Mouse (Mus musculus) midbrain, embryonic 11.5 days (tissue): ENCODE results near the gene Sftpd. TPM values are rescaled to one million over a fixed set of nuclear protein-coding genes. Genes with fewer than 3 reads are reported as not detected.

ENCODE experiments used
- ATAC-seq: fragments of 200-750 bp; cut with Nextera tagmentation; 2 replicates; pipeline ENCODE4 v1.8.0; 2017; ENCODE audit warnings: moderate TSS enrichment, moderate library complexity; ENCODE audit not compliant: low FRiP score
- DNase-seq: peaks from one replicate; pipeline ENCODE4 v3.0.0; 2015; ENCODE audit warnings: low spot score; ENCODE audit errors: missing footprints
- H3K27ac ChIP-seq: fragments of 300-500 bp; sonication (generic); 2 replicates; pipeline ENCODE4 v1.5.1; 2014; ENCODE audit warnings: low read depth, low read length
- H3K27me3 ChIP-seq: fragments of 300-500 bp; sonication (generic); 2 replicates; pipeline ENCODE4 v1.6.1; 2014; ENCODE audit warnings: mild to moderate bottlenecking, low read length, moderate library complexity, mixed read lengths; ENCODE audit not compliant: control insufficient read depth, insufficient read depth
- H3K36me3 ChIP-seq: fragments of 300-500 bp; sonication (generic); 2 replicates; pipeline ENCODE4 v1.6.1; 2014; ENCODE audit warnings: mild to moderate bottlenecking, low read length, moderate library complexity, mixed read lengths; ENCODE audit not compliant: control insufficient read depth, insufficient read depth
- H3K4me1 ChIP-seq: fragments of 300-500 bp; sonication (generic); 2 replicates; pipeline ENCODE4 v1.6.1; 2014; ENCODE audit warnings: low read length; ENCODE audit not compliant: control insufficient read depth, insufficient read depth
- H3K4me2 ChIP-seq: fragments of 300-500 bp; sonication (generic); 2 replicates; pipeline ENCODE4 v1.6.1; 2014; ENCODE audit warnings: mild to moderate bottlenecking, moderate library complexity
- H3K4me3 ChIP-seq: fragments of 300-500 bp; sonication (generic); 2 replicates; pipeline ENCODE4 v1.5.1; 2014; ENCODE audit warnings: low read depth, low read length
- H3K9ac ChIP-seq: fragments of 300-500 bp; sonication (generic); 2 replicates; pipeline ENCODE4 v1.6.1; 2014; ENCODE audit warnings: low read length
- H3K9me3 ChIP-seq: fragments of 300-500 bp; sonication (generic); 2 replicates; pipeline ENCODE4 v1.6.1; 2016; ENCODE audit warnings: low read length; ENCODE audit not compliant: control insufficient read depth
- WGBS: fragments of 180-500 bp; shearing (Covaris S2); extraction: QIAGEN DNeasy Blood & Tissue Kit; methylation state at CpG from one replicate; pipeline ENCODE4 v1.1.7; 2014; 5-methylcytosine and 5-hydroxymethylcytosine counted together
- polyA plus RNA-seq: library from polyadenylated mRNA; unstranded; fragments of >200 nt; fragmentation: Nextera tagmentation; extraction: Ambion mirVana; gene quantifications from 2 replicates; pipeline ENCODE4 v1.2.1, GENCODE M21; 2014

Sftpd gene
- not detected in 2 replicates for polyA plus RNA-seq

- 79% methylated on average over 4 of the region's 4 CpGs for WGBS
- no peak within 1 kb of the TSS for H3K27ac ChIP-seq
- no peaks in the 10 kb centered on the region for H3K36me3 ChIP-seq
- ATAC-seq = no peak
- H3K4me3 ChIP-seq = no peak within 1 kb of the TSS
- no peaks in the 10 kb centered on the region for H3K9me3 ChIP-seq
- no peaks in the 10 kb centered on the region for H3K4me1 ChIP-seq
- no peak within 1 kb of the TSS for H3K9ac ChIP-seq
- no peak within 1 kb of the TSS for H3K4me2 ChIP-seq
- H3K27me3 ChIP-seq = no peaks in the 10 kb centered on the region
- no peak for DNase-seq
Measured at GRCm38 (mm10) chr14:41185059-41185821, at the start of gene Sftpd. Sftpd (minus strand) TSS chr14:41185149.

- WGBS = 76% methylated on average over 6 of the region's 6 CpGs
- Histone ChIP-seq H3K4me3 (no peak overlapping the region), H3K4me1 (no peaks in the 10 kb centered on the region), H3K27me3 (no peaks in the 10 kb centered on the region), H3K9me3 (no peaks in the 10 kb centered on the region), H3K4me2 (no peak overlapping the region), H3K27ac (no peak overlapping the region), H3K36me3 (no peaks in the 10 kb centered on the region), H3K9ac (no peak overlapping the region)
- ATAC-seq = no peak
- no peak for DNase-seq
Measured at GRCm38 (mm10) chr14:41198037-41198730, 13.2 kb upstream of the Sftpd start.

- Histone ChIP-seq H3K4me3 (no peak overlapping the region), H3K27me3 (no peaks in the 10 kb centered on the region), H3K27ac (no peak overlapping the region), H3K4me2 (no peak overlapping the region), H3K36me3 (no peaks in the 10 kb centered on the region), H3K9me3 (no peaks in the 10 kb centered on the region), H3K9ac (no peak overlapping the region), H3K4me1 (no peaks in the 10 kb centered on the region)
- DNase-seq (no peak), ATAC-seq (no peak)
- 83% methylated on average over 2 of the region's 2 CpGs for WGBS
Measured at GRCm38 (mm10) chr14:41189496-41189895, 4.5 kb upstream of the Sftpd start.

GRCm38 (mm10) chr14:41174802-41175201, 10.1 kb downstream of the Sftpd start:
- WGBS = 61% methylated on average over 1 of the region's 1 CpGs
- ATAC-seq (no peak), DNase-seq (no peak)
- no peaks in the 10 kb centered on the region for H3K9me3 ChIP-seq
- H3K4me3 ChIP-seq = no peak overlapping the region
- H3K4me2 ChIP-seq = no peak overlapping the region
- H3K27ac ChIP-seq = no peak overlapping the region
- no peak overlapping the region for H3K9ac ChIP-seq
- H3K4me1 ChIP-seq = no peaks in the 10 kb centered on the region
- no peaks in the 10 kb centered on the region for H3K27me3 ChIP-seq
- no peaks in the 10 kb centered on the region for H3K36me3 ChIP-seq

GRCm38 (mm10) chr14:41170514-41170913, 14.4 kb downstream of the Sftpd start:
- Histone ChIP-seq H3K4me1 (no peaks in the 10 kb centered on the region), H3K36me3 (no peaks in the 10 kb centered on the region), H3K9ac (no peak overlapping the region), H3K9me3 (no peaks in the 10 kb centered on the region), H3K27me3 (no peaks in the 10 kb centered on the region), H3K4me3 (no peak overlapping the region), H3K27ac (no peak overlapping the region), H3K4me2 (no peak overlapping the region)
- DNase-seq (no peak), ATAC-seq (no peak)
- 89% methylated on average over 2 of the region's 2 CpGs for WGBS

- Histone ChIP-seq H3K27ac (no peak overlapping the region), H3K27me3 (no peaks in the 10 kb centered on the region), H3K9ac (no peak overlapping the region), H3K4me2 (no peak overlapping the region), H3K9me3 (no peaks in the 10 kb centered on the region), H3K36me3 (no peaks in the 10 kb centered on the region), H3K4me1 (no peaks in the 10 kb centered on the region), H3K4me3 (no peak overlapping the region)
- 100% methylated on average over 1 of the region's 1 CpGs for WGBS
- DNase-seq (no peak), ATAC-seq (no peak)
Measured at GRCm38 (mm10) chr14:41168567-41168966, 16.4 kb downstream of the Sftpd start.

GRCm38 (mm10) chr14:41167278-41167677, 17.7 kb downstream of the Sftpd start:
- Histone ChIP-seq H3K9me3 (no peaks in the 10 kb centered on the region), H3K4me2 (no peak overlapping the region), H3K9ac (no peak overlapping the region), H3K4me1 (no peaks in the 10 kb centered on the region), H3K4me3 (no peak overlapping the region), H3K36me3 (no peaks in the 10 kb centered on the region), H3K27ac (no peak overlapping the region), H3K27me3 (no peaks in the 10 kb centered on the region)
- DNase-seq = no peak
- WGBS = 73% methylated on average over 5 of the region's 5 CpGs
- no peak for ATAC-seq

GRCm38 (mm10) chr14:41162663-41163062, 22.3 kb downstream of the Sftpd start:
- Histone ChIP-seq H3K27ac (no peak overlapping the region), H3K9ac (no peak overlapping the region)
- 26% methylated on average over 2 of the region's 2 CpGs for WGBS

GRCm38 (mm10) chr14:41160743-41161142, 24.2 kb downstream of the Sftpd start:
- no peak for DNase-seq
- Histone ChIP-seq H3K4me3 (no peak overlapping the region), H3K36me3 (no peaks in the 10 kb centered on the region), H3K9ac (no peak overlapping the region), H3K4me2 (no peak overlapping the region), H3K27ac (no peak overlapping the region), H3K9me3 (no peaks in the 10 kb centered on the region), H3K27me3 (no peaks in the 10 kb centered on the region), H3K4me1 (no peaks in the 10 kb centered on the region)
- WGBS = 41% methylated on average over 1 of the region's 1 CpGs
- no peak for ATAC-seq

More at GRCm38 (mm10) chr14:41162663-41163062, 22.3 kb downstream of the Sftpd start:
- Histone ChIP-seq H3K27me3 (no peaks in the 10 kb centered on the region), H3K36me3 (no peaks in the 10 kb centered on the region), H3K9me3 (no peaks in the 10 kb centered on the region), H3K4me2 (no peak overlapping the region), H3K4me1 (no peaks in the 10 kb centered on the region), H3K4me3 (no peak overlapping the region)
- DNase-seq (no peak), ATAC-seq (no peak)
